Mouse (Mus musculus) layer of hippocampus, adult 18-20 months (tissue): Measurements from ENCODE around the gene Pgm1. TPM values are rescaled to one million over a fixed set of nuclear protein-coding genes. Genes with fewer than 3 reads are reported as not detected.

Experiments
- DNase-seq, 2 experiments: peaks; one replicate each; pipeline ENCODE4 v3.0.0; 2022; ENCODE audit warnings: low spot score in 2 of 2
- total RNA-seq, 2 experiments: library from RNA; stranded (reverse); gene quantifications; 2 replicates each; pipeline ENCODE4 v1.2.3; 2021

Gene Pgm1
- total RNA-seq, 2 experiments from 2014 or later, result 65.0 to 67.9 TPM

- no peak for DNase-seq
Measured at GRCm38 (mm10) chr4:100009211-100009678, 80.0 kb downstream of the Pgm1 start.

DNA sequence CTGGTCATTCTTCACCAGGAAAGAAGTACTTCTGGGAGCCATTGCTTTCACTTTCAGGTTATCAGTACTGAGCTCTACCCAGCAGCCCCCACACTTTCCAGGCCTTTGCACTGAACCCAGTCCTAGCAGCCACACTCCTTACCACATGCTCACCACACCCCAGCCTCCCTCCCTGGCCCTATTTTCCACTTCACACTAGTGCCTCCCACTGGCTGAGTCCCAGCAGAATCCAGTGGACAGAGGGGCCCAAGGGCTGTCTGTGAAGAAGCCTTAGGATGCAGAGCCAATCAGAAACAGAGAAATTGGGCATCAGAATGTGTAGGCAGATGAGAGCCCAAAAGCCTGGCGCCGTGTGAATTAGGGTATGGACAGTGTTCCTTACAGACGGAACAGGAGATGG is 81.7 kb downstream of the Pgm1 start:
- DNase-seq, result no peak

DNA sequence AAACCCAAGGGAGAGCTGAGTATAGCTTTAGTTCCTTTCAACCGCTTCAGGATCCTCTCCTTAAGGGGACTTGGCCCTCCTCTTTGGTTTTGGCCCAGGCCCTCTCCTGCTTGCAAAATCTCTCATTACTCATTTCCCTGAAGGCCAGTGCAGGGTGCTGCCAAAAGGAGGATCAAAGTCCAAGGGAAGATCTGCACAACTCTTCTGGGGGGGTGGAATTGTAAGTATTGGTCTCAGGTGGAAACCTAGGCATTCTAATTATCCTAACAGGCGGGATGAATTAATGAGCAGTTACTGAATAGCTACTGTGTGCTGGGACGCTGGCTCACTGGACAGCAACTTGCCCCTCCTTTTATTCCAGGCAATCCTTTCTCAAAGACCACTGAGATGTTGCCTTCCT is 82.3 kb downstream of the Pgm1 start:
- DNase-seq, result no peak

- DNase-seq, result no peak
Measured at GRCm38 (mm10) chr4:100012361-100013035, 83.3 kb downstream of the Pgm1 start.

- no peak for DNase-seq
Measured at GRCm38 (mm10) chr4:100027773-100028172, 98.6 kb downstream of the Pgm1 start.

DNA sequence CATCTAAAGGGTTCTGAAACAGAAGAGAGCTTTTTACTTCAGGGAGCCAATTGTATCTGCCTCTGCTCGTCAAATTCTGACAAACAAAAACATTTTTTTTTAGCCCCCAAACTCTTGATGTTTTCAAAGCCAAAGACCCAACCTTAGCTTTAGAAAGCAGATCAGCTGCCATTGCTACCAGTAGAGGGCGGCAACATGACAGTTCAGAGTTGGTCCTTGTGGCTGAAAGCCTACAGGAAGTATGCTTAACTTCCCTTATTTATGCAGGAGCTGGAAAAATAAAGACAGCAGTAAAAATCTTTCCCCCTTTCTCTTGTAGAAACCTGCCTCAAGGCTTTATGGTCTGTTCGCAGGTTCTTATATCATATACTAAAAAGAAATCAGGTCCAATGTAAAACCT is 99.4 kb downstream of the Pgm1 start:
- peak; percentile 42 to 87 for DNase-seq

GRCm38 (mm10) chr4:100031270-100031669 is 102.1 kb downstream of the Pgm1 start:
- DNase-seq, result no peak

GRCm38 (mm10) chr4:100032608-100033007 is 103.4 kb downstream of the Pgm1 start:
- DNase-seq, result no peak

GRCm38 (mm10) chr4:100033944-100034343 is 104.7 kb downstream of the Pgm1 start:
- no peak for DNase-seq

- no peak for DNase-seq
Measured at GRCm38 (mm10) chr4:100034971-100035370, 105.8 kb downstream of the Pgm1 start.

DNA sequence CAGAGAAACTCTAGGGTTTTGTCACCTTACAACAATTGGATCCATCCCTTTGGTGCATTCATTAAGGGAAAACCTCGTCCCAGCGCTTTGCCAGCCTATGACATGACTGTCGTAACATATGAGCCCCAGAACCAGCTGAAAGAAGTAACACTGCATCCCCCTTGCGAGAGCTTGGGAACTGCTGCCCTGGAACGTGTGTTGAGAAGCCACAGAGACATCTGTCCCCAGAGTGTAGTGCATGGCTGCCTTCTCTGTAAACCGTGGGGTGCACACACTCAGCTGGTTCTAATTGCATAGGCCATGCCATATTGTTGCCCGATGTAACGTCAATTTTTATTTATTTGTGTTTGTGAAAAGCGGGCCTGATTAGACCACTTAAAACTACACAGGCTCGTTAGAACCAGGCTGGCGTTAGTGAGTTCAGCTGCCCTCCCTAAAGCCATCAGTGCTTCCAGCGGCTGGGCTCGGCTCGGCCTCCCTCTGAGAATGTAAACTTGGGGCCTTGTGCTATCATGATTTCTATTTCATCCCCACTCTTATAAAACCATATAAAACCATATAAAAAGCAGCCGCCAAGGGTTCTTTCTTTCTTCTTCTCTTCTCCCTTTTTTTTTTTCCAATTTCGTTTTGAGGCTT is 106.8 kb downstream of the Pgm1 start:
- no peak for DNase-seq

Other genes starting within 250 kb of the Pgm1 start
- gene Alg6, start 213.8 kb upstream of the Pgm1 start, total RNA-seq, result 10 to 100 TPM in 1 of 2 experiments, 1 to 10 TPM in 1; 9.9 to 11.4 TPM
- 1 to 10 TPM; 6.5 to 7.5 TPM for gene Efcab7, start 100.2 kb upstream of the Pgm1 start, total RNA-seq
- 1 to 10 TPM; 6.1 to 6.2 TPM for gene Itgb3bp, start 399 bp downstream of the Pgm1 start, total RNA-seq
- 1 to 10 TPM; 5.6 to 5.7 TPM for gene Ror1, start 166.4 kb downstream of the Pgm1 start, total RNA-seq